ENCODE assay signal across 9 mouse cellular contexts in the genomic region with DNA sequence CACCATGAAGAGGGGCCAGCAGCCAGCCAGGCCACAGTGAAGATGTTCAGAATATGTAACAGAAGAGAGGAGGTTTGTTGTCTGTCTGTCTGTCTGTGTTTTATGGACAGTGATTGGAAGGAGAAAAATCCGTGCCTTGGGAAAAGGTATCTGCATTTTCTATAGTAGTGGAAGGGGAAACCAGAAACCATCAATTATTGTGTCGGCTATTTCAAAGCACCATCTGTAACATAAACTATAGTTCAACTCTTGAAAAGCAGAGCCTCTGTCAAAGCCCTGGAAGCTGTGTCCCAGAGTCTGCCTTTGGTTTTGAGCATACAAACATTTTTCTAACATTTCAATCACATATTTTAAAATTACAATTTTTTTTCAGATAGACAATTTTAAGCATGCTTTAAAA. TPM values are rescaled to one million over a fixed set of nuclear protein-coding genes. Genes with fewer than 3 reads are reported as not detected.
DNase-seq lines count a peak whose midpoint lies in the region; ATAC-seq and TF ChIP-seq lines count a peak whose summit lies in the region.
"Had no signal": no experiment of that assay in that cellular context is flagged by ENCODE, and none has a peak within 500 bp of the region (broad histone marks: within the 10 kb centered on the region; RNA-seq: fewer than 3 reads in every experiment).

No protein-coding gene starts in this region.

- peak overlapping the region; percentile 35 for H3K4me3 ChIP-seq in kidney, embryonic 15.5 days (replicated peaks)
- peak overlapping the region; percentile 49 for H3K4me3 ChIP-seq in bone marrow, adult 2 months (replicated peaks; ENCODE audit: control insufficient read depth, low read depth, low read length)
- H3K4me3 ChIP-seq in limb, embryonic 13.5 days, result peak overlapping the region; percentile 43

- peaks cover 9% of the 10 kb centered on the region; the same call in 1 of the 2 replicates for H3K36me3 ChIP-seq in kidney, embryonic 15.5 days
- H3K36me3 ChIP-seq in limb, embryonic 13.5 days, result peaks cover 10% of the 10 kb centered on the region; the same call in 1 of the 2 replicates

- TF ChIP-seq POLR2A in bone marrow, adult 2 months (IDR thresholded peaks at IDR 0.05; ENCODE audit: borderline replicate concordance, control insufficient read depth, low read depth, low read length), result no peak

- no peak for TF ChIP-seq CTCF in bone marrow, adult 2 months (IDR thresholded peaks at IDR 0.05; ENCODE audit: control insufficient read depth, insufficient read depth, low read length)

- WGBS in kidney, embryonic 15.5 days, result 9% methylated on average over 2 of the region's 2 CpGs
- WGBS in bone marrow, adult 2 months, result 70% methylated on average over 2 of the region's 2 CpGs
- WGBS in limb, embryonic 13.5 days, result 2% methylated on average over 2 of the region's 2 CpGs

- no peak for DNase-seq in kidney, adult 11 months
- peak; percentile 24 for DNase-seq in embryo, embryonic 9.5 days (ENCODE audit: extremely low spot score)
- DNase-seq in right cerebral cortex, postnatal 25 days, result no peak
- no peak for DNase-seq in thymus, postnatal 25 days
- DNase-seq in spleen, adult 12 weeks (ENCODE audit: low spot score), result no peak

- ATAC-seq in kidney, embryonic 15.5 days (replicated peaks; ENCODE audit: low FRiP score), result no peak
- ATAC-seq in limb, embryonic 13.5 days (ENCODE audit: low FRiP score, low read depth), result no peak
- ATAC-seq: midbrain, embryonic 16.5 days had no signal

- H3K9ac ChIP-seq in kidney, embryonic 15.5 days, result 0 out of 2 replicates have a peak overlapping the region, but pooled peaks have one; percentile 12
- peak overlapping the region; percentile 55 for H3K9ac ChIP-seq in limb, embryonic 13.5 days

- peaks cover 25% of the 10 kb centered on the region for H3K4me1 ChIP-seq in kidney, embryonic 15.5 days
- peaks cover 1% of the 10 kb centered on the region; the same call in 1 of the 2 replicates for H3K4me1 ChIP-seq in bone marrow, adult 2 months (ENCODE audit: control insufficient read depth, insufficient read depth, low read length)
- H3K4me1 ChIP-seq in limb, embryonic 13.5 days, result peaks cover 41% of the 10 kb centered on the region

- no peaks in the 10 kb centered on the region for H3K9me3 ChIP-seq in kidney, embryonic 15.5 days (replicated peaks)
- no peaks in the 10 kb centered on the region for H3K9me3 ChIP-seq in limb, embryonic 13.5 days

- H3K27ac ChIP-seq in kidney, embryonic 15.5 days, result no peak overlapping the region
- H3K27ac ChIP-seq in bone marrow, adult 2 months (ENCODE audit: control insufficient read depth, insufficient read depth, low read depth, low read length, poor library complexity), result no peak overlapping the region
- no peak overlapping the region for H3K27ac ChIP-seq in limb, embryonic 13.5 days

- H3K4me2 ChIP-seq in kidney, embryonic 15.5 days, result peak overlapping the region; percentile 48
- peak overlapping the region; percentile 63 for H3K4me2 ChIP-seq in limb, embryonic 13.5 days (replicated peaks)

- no peaks in the 10 kb centered on the region for H3K27me3 ChIP-seq in kidney, embryonic 15.5 days
- no peaks in the 10 kb centered on the region for H3K27me3 ChIP-seq in limb, embryonic 13.5 days

RNA-seq across cellular contexts. Expression of gene Cmss1, which starts 55.8 kb away (rescaled TPM):
- polyA plus RNA-seq in kidney, embryonic 15.5 days (2015; fragmentation: Nextera tagmentation; extraction: Ambion mirVana), result 60.8 and 61.0 TPM in 2 replicates
- polyA plus RNA-seq in bone marrow, adult 2 months (2011; ENCODE audit: insufficient read depth, insufficient read length, low replicate concordance, missing spikeins), result 18.8 and 24.3 TPM in 2 replicates
- polyA plus RNA-seq in limb, embryonic 13.5 days (2015; fragmentation: Nextera tagmentation; extraction: Ambion mirVana), result 50.6 and 50.8 TPM in 2 replicates
